Mouse (Mus musculus) hindbrain, embryonic 13.5 days (tissue): Measurements from ENCODE around the gene Gm3138. TPM values are rescaled to one million over a fixed set of nuclear protein-coding genes. Genes with fewer than 3 reads are reported as not detected.
"Not testable (repeated sequence)": the region's sequence is repeated elsewhere in the genome, so short reads cannot be mapped to it uniquely, and the experiment has no call there.

Experiments
- ATAC-seq: fragments of 200-750 bp; cut with Nextera tagmentation; 2 replicates; pipeline ENCODE4 v1.8.0; 2017; ENCODE audit warnings: moderate TSS enrichment; ENCODE audit not compliant: low FRiP score
- H3K27ac ChIP-seq: fragments of 300-500 bp; sonication (generic); 2 replicates; pipeline ENCODE4 v1.5.1; 2015; ENCODE audit warnings: inconsistent platforms, mild to moderate bottlenecking, moderate library complexity
- H3K27me3 ChIP-seq: fragments of 300-500 bp; sonication (generic); 2 replicates; pipeline ENCODE4 v1.6.1; 2015; ENCODE audit warnings: mild to moderate bottlenecking, inconsistent platforms
- H3K36me3 ChIP-seq: fragments of 300-500 bp; sonication (generic); 2 replicates; pipeline ENCODE4 v1.6.1; 2015; ENCODE audit warnings: mild to moderate bottlenecking, inconsistent platforms
- H3K4me1 ChIP-seq: fragments of 300-500 bp; sonication (generic); replicated peaks from 2 replicates; pipeline ENCODE4 v1.6.1; 2015; ENCODE audit warnings: inconsistent platforms
- H3K4me2 ChIP-seq: fragments of 300-500 bp; sonication (generic); 2 replicates; pipeline ENCODE4 v1.6.1; 2015; ENCODE audit warnings: inconsistent platforms, mild to moderate bottlenecking, moderate library complexity
- H3K4me3 ChIP-seq: fragments of 300-500 bp; sonication (generic); 2 replicates; pipeline ENCODE4 v1.5.1; 2015; ENCODE audit warnings: mild to moderate bottlenecking, inconsistent platforms
- H3K9ac ChIP-seq: fragments of 300-500 bp; sonication (generic); 2 replicates; pipeline ENCODE4 v1.6.1; 2015; ENCODE audit warnings: mild to moderate bottlenecking, inconsistent platforms
- H3K9me3 ChIP-seq: fragments of 300-500 bp; sonication (generic); 2 replicates; pipeline ENCODE4 v1.6.1; 2016; ENCODE audit warnings: inconsistent platforms
- WGBS: fragments of 180-500 bp; shearing (Covaris S2); methylation state at CpG from one replicate; pipeline ENCODE4 v1.1.7; 2015; 5-methylcytosine and 5-hydroxymethylcytosine counted together
- polyA plus RNA-seq: library from polyadenylated mRNA; unstranded; fragments of >200 nt; fragmentation: Nextera tagmentation; extraction: Ambion mirVana; gene quantifications from 2 replicates; pipeline ENCODE4 v1.2.1, GENCODE M21; 2015

The Gm3138 gene
- polyA plus RNA-seq, result not detected in 2 replicates

DNA sequence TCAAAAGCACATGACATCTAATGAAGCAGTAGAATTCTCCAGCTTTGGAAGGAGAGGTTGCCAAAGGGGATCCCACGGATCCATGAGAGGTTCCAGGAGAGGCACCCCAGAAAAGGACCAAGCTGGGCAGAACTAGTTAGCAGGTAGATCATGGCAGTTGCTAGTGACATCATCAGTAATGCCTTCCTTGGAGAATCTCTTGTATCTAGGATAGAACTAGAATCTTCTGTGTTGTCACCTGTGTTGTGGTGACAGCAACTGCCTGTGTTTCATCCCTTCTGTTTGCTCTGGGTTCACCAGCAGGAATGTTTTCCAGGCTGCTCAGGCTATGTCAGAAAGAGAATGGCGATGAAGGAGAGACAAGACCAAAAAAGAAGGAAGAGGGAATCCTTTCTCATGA lies at the start of gene Gm3138:
Gm3138 (plus strand) TSS at position 301 of the 400 bp plus-strand sequence.
- not testable (repeated sequence) for ATAC-seq, H3K27me3 ChIP-seq, H3K4me2 ChIP-seq, H3K27ac ChIP-seq, H3K36me3 ChIP-seq, H3K4me1 ChIP-seq, H3K4me3 ChIP-seq, H3K9ac ChIP-seq, H3K9me3 ChIP-seq
- no CpG with 5 or more reads among the region's 2 CpGs for WGBS

- H3K27me3 ChIP-seq, H3K9ac ChIP-seq, ATAC-seq, H3K27ac ChIP-seq, H3K4me2 ChIP-seq, H3K9me3 ChIP-seq, H3K4me3 ChIP-seq, H3K4me1 ChIP-seq, H3K36me3 ChIP-seq: not testable (repeated sequence)
- 95% methylated on average over 2 of the region's 2 CpGs for WGBS
These were observed 20.0 kb downstream of the Gm3138 start for GRCm38 (mm10) chr14:4269238-4269950.

GRCm38 (mm10) chr14:4279828-4280227 lies 30.4 kb downstream of the Gm3138 start:
- ATAC-seq, H3K4me3 ChIP-seq, H3K9ac ChIP-seq, H3K9me3 ChIP-seq, H3K27me3 ChIP-seq, H3K36me3 ChIP-seq, H3K4me2 ChIP-seq, H3K27ac ChIP-seq, H3K4me1 ChIP-seq: not testable (repeated sequence)
- 73% methylated on average over 3 of the region's 3 CpGs for WGBS

Other genes with a start within 250 kb of the Gm3138 start
- gene Gm5796, start 225.7 kb upstream of the Gm3138 start, polyA plus RNA-seq, result 2.6 and 3.1 TPM in 2 replicates
- not detected in 2 replicates for gene Gm3115, start 165.5 kb upstream of the Gm3138 start, polyA plus RNA-seq
- gene Gm8108, start 139.1 kb upstream of the Gm3138 start, polyA plus RNA-seq, result 2.0 and 4.9 TPM in 2 replicates
- gene Gm3127, start 84.6 kb upstream of the Gm3138 start, polyA plus RNA-seq, result not detected in 2 replicates
- gene Gm2974, start 67.1 kb upstream of the Gm3138 start, polyA plus RNA-seq, result 4.4 and 4.9 TPM in 2 replicates
- not detected in 2 replicates for gene Gm3149, start 67.7 kb downstream of the Gm3138 start, polyA plus RNA-seq
- 3.7 and 4.0 TPM in 2 replicates for gene 2610042L04Rik, start 85.1 kb downstream of the Gm3138 start, polyA plus RNA-seq
- not detected in 2 replicates for gene Gm3159, start 147.9 kb downstream of the Gm3138 start, polyA plus RNA-seq
- 4.6 and 5.6 TPM in 2 replicates for gene Gm3164, start 165.8 kb downstream of the Gm3138 start, polyA plus RNA-seq
- 1.0 TPM in 1 of 2 replicates, not detected in the other for gene Gm3173, start 181.4 kb downstream of the Gm3138 start, polyA plus RNA-seq
- gene Gm3182, start 232.1 kb downstream of the Gm3138 start, polyA plus RNA-seq, result not detected in 2 replicates